Mouse (Mus musculus): ENCODE measurements at regions not wholly inside any gene's neighbourhood (a gene's known extent, or its start where the extent isn't known, plus 50 kb on each side); places are given as distances from the start of the nearest gene placed in this dataset.

DNA sequence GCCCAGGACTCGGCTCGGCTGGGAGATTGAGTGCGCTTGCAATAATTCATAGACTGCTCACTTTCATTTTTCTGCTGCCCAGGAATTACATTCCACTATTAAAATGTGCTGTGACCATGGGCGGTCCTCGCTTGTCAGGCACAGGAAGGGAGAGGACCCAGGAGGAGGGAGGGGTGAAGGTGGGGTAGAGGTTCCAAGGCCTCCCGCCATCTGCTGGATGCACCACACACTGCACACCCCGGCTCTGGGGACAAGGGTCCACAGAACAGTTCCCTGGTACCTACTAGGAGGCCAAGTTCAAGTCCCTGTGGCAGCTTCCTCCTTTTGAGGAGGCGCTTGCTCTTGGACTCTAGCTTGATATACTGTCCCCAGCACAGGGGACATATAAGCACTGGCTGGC is 83.8 kb upstream of the Nkx1-1 start:
- no peak for ATAC-seq (replicated peaks; ENCODE audit: low FRiP score, poor library complexity, severe bottlenecking)

DNA sequence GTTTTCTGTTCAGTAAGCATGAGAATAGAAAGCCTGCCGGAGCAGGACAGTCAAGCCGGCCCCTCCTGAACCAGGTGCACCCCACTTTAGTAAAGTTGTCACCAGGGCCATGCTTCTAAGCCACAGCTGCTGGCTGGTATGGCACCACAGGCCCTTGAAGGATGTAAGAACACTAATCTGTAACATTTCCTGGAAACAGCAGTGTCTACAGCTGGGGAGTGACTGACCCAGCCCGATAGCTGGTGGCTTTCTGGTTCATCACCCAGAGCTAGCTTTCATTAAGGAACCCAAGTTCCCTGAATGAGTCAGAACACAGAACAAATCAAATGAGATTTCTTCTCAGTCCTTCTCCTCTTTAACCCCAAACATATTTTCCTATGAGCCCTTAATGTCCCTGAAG is 82.4 kb upstream of the Nkx1-1 start:
- ATAC-seq (replicated peaks; ENCODE audit: low FRiP score, poor library complexity, severe bottlenecking): no peak

DNA sequence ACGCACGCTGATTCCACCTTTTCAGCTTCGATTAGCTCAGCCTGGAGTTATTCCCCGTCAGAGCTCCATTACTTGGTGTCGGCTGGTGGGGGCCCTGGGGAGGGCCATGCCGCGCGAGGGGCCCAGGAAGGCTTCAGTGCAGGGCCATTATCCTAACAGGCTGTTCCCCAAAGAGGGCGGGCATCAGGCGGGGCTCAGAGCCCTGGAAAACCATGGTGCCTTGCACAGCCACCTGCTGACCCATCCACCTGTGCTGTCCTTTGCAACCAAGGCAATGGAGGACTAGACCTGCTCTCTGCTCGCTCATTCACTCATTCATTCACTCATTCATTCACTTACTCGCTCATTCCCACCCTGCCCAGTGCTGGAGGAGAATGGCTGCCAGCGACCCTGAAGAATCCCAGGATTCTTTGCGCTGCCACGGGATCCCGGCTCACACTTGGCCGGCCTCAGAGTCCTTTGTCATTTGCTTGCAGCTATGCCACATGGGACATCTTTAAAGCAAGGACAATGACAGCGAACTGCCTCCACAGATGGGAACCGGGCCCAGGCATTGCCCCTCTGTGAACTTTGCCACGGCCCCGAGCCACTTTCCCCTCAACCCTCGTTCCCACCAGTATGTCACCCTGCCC is 78.6 kb upstream of the Nkx1-1 start:
- no peak for ATAC-seq (replicated peaks; ENCODE audit: low FRiP score, poor library complexity, severe bottlenecking)

DNA sequence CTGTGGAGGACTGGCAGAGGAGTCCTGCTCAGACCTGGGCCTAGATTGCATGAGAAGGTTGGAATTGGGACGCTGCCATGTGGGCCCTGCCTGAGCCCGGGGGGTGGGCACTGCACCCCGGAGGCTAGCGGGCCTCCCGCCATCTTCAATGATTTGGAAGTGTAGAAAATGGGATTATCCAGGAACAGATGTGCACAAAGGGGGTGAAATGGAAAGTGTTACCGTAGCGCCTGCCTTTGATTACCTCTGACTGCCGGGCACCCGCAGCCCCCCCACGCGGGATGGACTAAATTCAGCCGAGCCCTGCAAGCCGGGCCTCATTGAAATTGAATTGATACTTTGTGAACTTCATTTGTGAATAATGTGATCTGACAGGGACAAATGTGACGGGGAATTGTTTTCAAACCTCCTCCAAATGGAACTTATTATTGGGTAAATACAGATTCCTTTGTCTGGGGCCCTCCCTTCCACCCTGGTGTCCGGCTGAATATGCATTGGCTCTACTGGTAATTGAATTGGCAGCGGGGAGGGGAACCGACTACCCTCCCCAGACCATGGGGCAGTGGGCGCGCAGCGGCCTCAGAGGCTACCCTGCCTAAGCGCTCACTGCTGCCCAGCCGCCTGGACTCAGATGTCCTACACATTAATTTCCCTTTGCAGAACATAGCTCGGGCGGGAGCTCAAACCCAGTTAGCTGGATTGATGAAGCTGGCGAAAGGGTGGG is 77.9 kb upstream of the Nkx1-1 start:
- ATAC-seq (replicated peaks; ENCODE audit: low FRiP score, poor library complexity, severe bottlenecking): no peak

DNA sequence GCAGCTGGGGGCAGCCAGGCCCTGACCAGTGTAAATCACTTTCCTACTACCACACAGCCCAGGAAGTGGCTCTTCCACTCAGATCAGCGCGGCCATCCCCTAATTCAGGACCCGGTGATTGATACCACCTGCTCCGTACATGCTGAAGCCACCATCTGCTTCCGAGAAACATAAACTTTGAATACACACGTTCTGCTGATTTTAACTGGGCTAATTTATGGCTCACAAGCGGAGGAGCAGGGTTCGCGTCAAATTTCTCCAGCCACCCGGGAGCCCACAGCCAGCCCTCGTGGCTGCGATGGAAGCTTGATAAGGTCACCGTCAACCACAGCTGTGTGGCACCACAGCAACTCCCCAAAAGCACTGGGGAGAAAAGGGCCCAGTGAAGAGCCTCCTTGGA is 72.0 kb upstream of the Nkx1-1 start:
- ATAC-seq (replicated peaks; ENCODE audit: low FRiP score, poor library complexity, severe bottlenecking): no peak

DNA sequence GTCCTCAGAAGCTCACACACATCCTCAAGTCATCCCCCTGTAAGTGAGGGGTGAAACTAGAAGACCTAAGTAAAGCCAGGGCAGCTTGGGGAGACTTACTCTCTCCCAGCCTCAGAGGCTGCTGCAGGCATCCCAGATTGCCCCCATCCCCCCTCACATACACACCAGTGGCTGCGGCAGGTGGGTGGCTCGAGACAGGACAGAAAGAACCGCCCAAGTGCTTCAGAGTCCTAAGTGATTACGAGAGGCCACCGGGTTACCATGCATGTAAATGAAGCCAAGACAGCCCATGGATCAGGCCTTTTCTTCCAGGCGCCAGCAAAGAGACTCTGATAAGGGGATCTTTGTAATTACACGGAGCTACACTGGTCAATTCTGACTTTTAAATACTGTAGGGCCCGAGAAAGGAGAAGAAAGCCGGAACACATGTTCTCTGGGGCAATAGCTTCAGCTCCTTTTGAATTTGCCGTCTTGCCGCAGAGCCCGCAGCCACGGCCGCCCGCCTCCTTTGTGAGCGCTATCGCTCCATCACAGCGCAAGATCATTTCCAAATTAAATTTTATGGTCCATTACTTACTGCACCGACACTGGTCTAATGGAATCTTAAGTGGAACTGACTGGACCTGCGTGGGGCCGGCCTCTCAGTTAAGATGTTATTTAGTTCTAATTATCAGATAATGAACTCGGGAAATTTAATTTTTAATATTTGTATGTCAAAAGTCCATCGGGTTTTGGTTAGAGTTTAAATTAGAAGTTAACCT is 68.1 kb upstream of the Nkx1-1 start:
- ATAC-seq (replicated peaks; ENCODE audit: low FRiP score, poor library complexity, severe bottlenecking): no peak

DNA sequence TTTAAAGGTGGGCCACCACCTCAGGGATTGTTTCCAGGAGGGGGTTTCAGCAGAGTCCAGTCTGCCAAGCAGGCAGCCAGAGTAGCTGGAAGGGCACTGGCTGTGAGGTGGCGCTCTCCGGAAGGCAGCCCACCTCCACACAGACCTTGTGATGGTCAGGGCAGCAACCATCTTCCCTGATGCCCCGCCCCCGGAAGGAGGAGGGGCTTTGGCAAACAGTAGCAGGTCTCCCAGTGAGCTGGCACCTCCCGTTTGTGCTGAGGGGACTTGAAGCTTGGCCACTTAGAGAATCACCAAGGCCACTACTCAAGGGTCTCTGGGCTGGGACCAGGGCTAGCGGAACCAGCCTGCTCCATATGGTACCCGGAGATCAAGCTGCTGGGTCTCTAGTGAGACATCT is 67.4 kb upstream of the Nkx1-1 start:
- ATAC-seq (replicated peaks; ENCODE audit: low FRiP score, poor library complexity, severe bottlenecking): no peak

DNA sequence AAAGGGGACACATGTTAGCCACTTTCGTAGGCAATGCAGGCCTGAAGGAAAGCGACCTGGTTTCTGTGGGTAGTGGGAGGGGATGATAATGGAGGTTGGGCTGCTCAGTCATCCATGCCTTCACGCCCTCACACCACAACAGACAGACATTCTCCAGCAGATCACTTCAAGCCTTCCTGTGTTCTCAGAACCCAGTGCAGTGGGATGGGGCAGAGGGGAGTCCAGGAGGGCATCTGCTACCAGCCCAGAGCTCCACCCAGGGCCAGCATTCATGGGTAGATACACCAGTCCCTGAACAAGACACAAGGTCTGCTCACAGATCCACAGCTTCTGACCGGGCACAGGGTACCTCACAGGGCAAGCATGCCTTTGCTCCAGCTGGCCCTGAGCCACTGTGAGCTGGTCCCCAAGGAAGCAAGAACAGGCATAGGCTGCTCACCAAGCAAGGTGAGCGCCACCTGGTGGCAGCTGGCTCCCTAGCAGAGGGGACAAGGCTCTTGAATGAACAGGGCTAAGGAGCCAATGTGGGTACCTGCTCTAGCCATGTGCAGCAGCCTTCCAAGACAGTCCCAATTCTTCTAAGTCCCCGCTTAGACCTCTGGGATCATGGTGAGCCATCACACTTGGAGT is 62.2 kb upstream of the Nkx1-1 start:
- peak; percentile 70 for ATAC-seq (replicated peaks; ENCODE audit: low FRiP score, poor library complexity, severe bottlenecking)

DNA sequence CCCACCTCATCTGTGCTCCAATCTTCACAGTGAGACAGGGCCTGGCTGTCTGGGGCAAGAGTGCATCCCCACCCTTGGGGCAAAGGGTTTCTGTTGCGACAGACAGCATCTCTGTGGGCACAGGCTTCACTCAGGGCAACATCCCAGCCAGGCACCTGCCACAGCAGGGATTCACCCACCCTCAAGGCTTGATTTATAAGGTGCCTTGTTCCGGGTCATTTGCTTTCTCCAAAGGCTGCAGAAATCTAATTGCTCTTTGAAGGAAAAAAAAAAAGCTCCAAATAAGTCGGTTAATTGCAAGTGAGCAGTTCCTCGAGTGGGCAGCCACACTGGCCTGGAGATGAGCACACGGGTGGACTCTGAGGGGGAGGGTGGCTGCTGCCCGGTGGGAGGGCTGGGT is 61.5 kb upstream of the Nkx1-1 start:
- no peak for ATAC-seq (replicated peaks; ENCODE audit: low FRiP score, poor library complexity, severe bottlenecking)

DNA sequence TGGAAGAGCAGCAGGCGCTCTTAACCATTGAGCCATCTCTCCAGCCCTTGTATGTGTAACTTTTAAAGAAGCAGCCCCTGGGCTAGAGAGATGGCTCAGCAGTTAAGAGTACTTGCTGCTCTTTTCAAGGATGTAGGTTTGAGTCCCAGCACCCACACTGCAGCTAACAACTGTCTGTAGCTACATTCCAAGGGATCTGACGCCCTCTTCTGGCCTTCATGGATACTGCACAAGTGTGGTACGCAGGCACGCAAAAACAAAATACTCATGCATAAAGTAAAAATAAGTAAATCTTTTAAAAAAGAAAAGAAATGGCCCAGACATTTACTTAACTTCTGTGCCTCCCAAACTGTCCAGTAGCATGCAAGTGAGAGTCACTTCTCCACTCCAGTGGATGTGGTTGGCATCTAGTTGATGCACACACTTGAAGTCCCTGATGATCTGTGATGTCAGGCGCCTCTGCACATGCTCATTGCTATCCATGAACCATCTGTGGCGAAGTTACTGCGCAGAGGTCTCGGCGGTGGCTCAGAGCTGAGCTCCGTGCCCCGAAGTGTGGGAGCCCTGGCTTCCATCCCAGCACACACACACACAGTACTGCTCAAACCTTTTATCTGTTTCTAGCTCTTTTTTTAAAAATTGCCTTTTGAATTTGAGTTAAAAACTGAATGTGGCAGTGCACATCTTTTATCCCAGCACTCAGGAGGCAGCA is 59.0 kb upstream of the Nkx1-1 start:
- ATAC-seq (replicated peaks; ENCODE audit: low FRiP score, poor library complexity, severe bottlenecking): no peak

DNA sequence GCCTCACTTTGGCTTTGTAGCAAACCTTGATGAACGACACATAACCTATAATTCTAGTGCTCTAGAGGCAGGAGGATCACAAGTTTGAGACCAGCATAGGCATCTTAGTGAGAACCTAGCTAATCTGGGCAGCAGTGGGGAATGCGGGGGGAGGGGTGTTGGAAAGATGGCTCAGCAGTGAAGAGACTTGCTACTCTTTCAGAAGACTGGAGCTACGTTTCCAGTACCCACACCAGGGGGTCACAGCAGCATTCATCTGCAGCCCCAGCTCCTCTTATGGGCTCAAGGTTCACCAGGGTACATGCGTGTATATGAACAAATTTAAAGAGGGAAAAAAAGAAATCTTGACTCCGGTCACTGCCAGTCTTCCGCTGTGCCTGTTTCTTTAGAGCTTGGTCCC is 55.5 kb upstream of the Nkx1-1 start:
- ATAC-seq (replicated peaks; ENCODE audit: low FRiP score, poor library complexity, severe bottlenecking): no peak

DNA sequence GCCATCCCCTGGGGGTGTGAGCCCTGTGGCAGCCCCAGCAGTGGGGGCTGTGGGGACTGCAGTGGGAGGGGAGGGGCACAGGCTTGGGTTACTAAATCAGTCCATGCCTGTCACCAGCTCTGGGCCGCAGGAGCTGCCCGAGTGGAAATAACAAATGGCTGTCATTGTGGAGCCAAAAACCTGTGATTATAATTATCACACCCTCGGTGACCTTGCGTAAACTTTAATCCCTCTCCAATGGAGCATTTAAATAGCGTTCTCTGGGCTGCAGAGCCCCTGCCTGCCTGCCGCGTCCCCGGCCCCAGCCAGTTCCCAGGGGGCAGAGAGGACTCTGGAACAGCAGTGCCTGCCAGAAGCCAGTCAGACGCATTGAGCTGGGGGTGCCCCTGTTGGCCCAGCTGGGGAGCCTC is 54.4 kb upstream of the Nkx1-1 start:
- no peak for ATAC-seq (replicated peaks; ENCODE audit: low FRiP score, poor library complexity, severe bottlenecking)

DNA sequence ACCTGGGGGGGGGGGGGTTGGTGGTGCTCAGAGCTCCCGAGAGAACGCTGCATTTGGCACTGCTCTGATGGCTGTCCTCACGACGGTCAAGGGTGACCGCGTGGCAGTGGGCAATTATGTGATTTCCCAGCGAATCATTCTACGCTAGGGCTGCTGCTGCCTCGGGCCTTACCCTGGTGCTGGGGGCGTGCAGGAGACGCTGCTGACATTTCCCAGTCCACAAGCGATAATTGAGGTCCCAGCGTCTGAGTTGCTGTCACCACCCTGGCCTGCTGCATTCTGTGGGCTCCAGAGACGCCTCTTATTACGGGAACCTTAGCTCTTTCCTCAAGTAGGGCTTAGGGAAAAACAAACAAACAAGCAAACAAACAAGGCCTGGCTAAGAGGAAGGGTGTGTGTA is 52.0 kb upstream of the Nkx1-1 start:
- ATAC-seq (replicated peaks; ENCODE audit: low FRiP score, poor library complexity, severe bottlenecking): no peak

All from erythroblast, adult 5-6 weeks (primary cell).